Mouse (Mus musculus) ovary, postnatal 10 days (tissue): ENCODE results near the gene Barhl2.

ENCODE experiments used
- DNase-seq: peaks from one replicate; pipeline ENCODE4 v3.0.0; 2022; ENCODE audit warnings: low spot score

Gene Barhl2

GRCm38 (mm10) chr5:106457986-106458476 is at the start of gene Barhl2:
TSS of gene Barhl2 (minus strand) at chr5:106458166.
- DNase-seq: no peak

GRCm38 (mm10) chr5:106506061-106506460 is 48.1 kb upstream of the Barhl2 start:
- DNase-seq: no peak

- no peak for DNase-seq
Observed at GRCm38 (mm10) chr5:106502684-106503545, 44.9 kb upstream of the Barhl2 start.

GRCm38 (mm10) chr5:106502271-106502670 is 44.3 kb upstream of the Barhl2 start:
- DNase-seq: no peak

- DNase-seq: no peak
Observed at GRCm38 (mm10) chr5:106491771-106492170, 33.8 kb upstream of the Barhl2 start.

GRCm38 (mm10) chr5:106472105-106472500 is 14.1 kb upstream of the Barhl2 start:
- no peak for DNase-seq

GRCm38 (mm10) chr5:106471235-106472104 is 13.5 kb upstream of the Barhl2 start:
- DNase-seq: no peak

GRCm38 (mm10) chr5:106465129-106465790 is 7.3 kb upstream of the Barhl2 start:
- no peak for DNase-seq

- DNase-seq: no peak
Observed at GRCm38 (mm10) chr5:106464336-106465128, 6.6 kb upstream of the Barhl2 start.

GRCm38 (mm10) chr5:106463661-106464191 is 5.8 kb upstream of the Barhl2 start:
- DNase-seq: no peak

- no peak for DNase-seq
Observed at GRCm38 (mm10) chr5:106461913-106462312, 3.9 kb upstream of the Barhl2 start.

GRCm38 (mm10) chr5:106461431-106461830 is 3.5 kb upstream of the Barhl2 start:
- no peak for DNase-seq

GRCm38 (mm10) chr5:106460535-106460934 is 2.6 kb upstream of the Barhl2 start:
- no peak for DNase-seq

- no peak for DNase-seq
Observed at GRCm38 (mm10) chr5:106460001-106460511, 2.1 kb upstream of the Barhl2 start.

- no peak for DNase-seq
Observed at GRCm38 (mm10) chr5:106459120-106459641, 1.2 kb upstream of the Barhl2 start.

- no peak for DNase-seq
Observed at GRCm38 (mm10) chr5:106458477-106459119, 632 bp upstream of the Barhl2 start.

- DNase-seq: no peak
Observed at GRCm38 (mm10) chr5:106457111-106457925, 648 bp downstream of the Barhl2 start.

GRCm38 (mm10) chr5:106455984-106456383 is 2.0 kb downstream of the Barhl2 start:
- DNase-seq: no peak
